12 mouse cellular contexts compared by ENCODE assay signal in genomic region chr14:32016466-32016865, GRCm38 (mm10). TPM values are rescaled to one million over a fixed set of nuclear protein-coding genes. Genes with fewer than 3 reads are reported as not detected.
A peak's percentile ranks its signal among the peaks of the same experiment; 100 is the strongest.
DNase-seq lines count a peak whose midpoint lies in the region; ATAC-seq and TF ChIP-seq lines count a peak whose summit lies in the region.
"Had no signal": no experiment of that assay in that cellular context is flagged by ENCODE, and none has a peak within 500 bp of the region (broad histone marks: within the 10 kb centered on the region; RNA-seq: fewer than 3 reads in every experiment).

No protein-coding gene starts in this region.

- no peaks in the 10 kb centered on the region for H3K9me3 ChIP-seq in hindbrain, embryonic 10.5 days
- H3K9me3 ChIP-seq in hindbrain, embryonic 11.5 days (ENCODE audit: control insufficient read depth, low read length), result no peaks in the 10 kb centered on the region
- no peaks in the 10 kb centered on the region for H3K9me3 ChIP-seq in hindbrain, embryonic 12.5 days (replicated peaks)
- no peaks in the 10 kb centered on the region for H3K9me3 ChIP-seq in limb, embryonic 14.5 days (ENCODE audit: control insufficient read depth, low read length)
- no peaks in the 10 kb centered on the region for H3K9me3 ChIP-seq in neural tube, embryonic 13.5 days
- H3K9me3 ChIP-seq: liver, embryonic 15.5 days had no signal

- H3K4me1 ChIP-seq in hindbrain, embryonic 10.5 days (replicated peaks), result peaks cover 24% of the 10 kb centered on the region
- H3K4me1 ChIP-seq in hindbrain, embryonic 11.5 days (replicated peaks; ENCODE audit: control insufficient read depth, insufficient read depth, low read length), result no peaks in the 10 kb centered on the region
- peaks cover 12% of the 10 kb centered on the region for H3K4me1 ChIP-seq in hindbrain, embryonic 12.5 days
- H3K4me1 ChIP-seq in limb, embryonic 14.5 days (ENCODE audit: control insufficient read depth, insufficient read depth, low read length), result peaks cover 14% of the 10 kb centered on the region
- peaks cover 16% of the 10 kb centered on the region for H3K4me1 ChIP-seq in neural tube, embryonic 13.5 days (replicated peaks)

- 89% methylated on average over 3 of the region's 3 CpGs for WGBS in hindbrain, embryonic 10.5 days
- WGBS in hindbrain, embryonic 11.5 days, result 92% methylated on average over 3 of the region's 3 CpGs
- WGBS in hindbrain, embryonic 12.5 days, result 85% methylated on average over 3 of the region's 3 CpGs
- WGBS in limb, embryonic 14.5 days, result 59% methylated on average over 3 of the region's 3 CpGs
- 83% methylated on average over 3 of the region's 3 CpGs for WGBS in neural tube, embryonic 13.5 days

- H3K4me3 ChIP-seq in hindbrain, embryonic 10.5 days, result no peak overlapping the region
- no peak overlapping the region for H3K4me3 ChIP-seq in hindbrain, embryonic 11.5 days (ENCODE audit: low read depth, low read length)
- no peak overlapping the region for H3K4me3 ChIP-seq in hindbrain, embryonic 12.5 days
- no peak overlapping the region for H3K4me3 ChIP-seq in limb, embryonic 14.5 days (replicated peaks; ENCODE audit: low read length)
- no peak overlapping the region for H3K4me3 ChIP-seq in neural tube, embryonic 13.5 days
- H3K4me3 ChIP-seq: liver, embryonic 15.5 days had no signal

- peak overlapping the region; percentile 69; the same call in 1 of the 2 replicates for H3K27ac ChIP-seq in hindbrain, embryonic 10.5 days
- no peak overlapping the region for H3K27ac ChIP-seq in hindbrain, embryonic 11.5 days (ENCODE audit: low read depth, low read length)
- peak overlapping the region; percentile 79 for H3K27ac ChIP-seq in hindbrain, embryonic 12.5 days
- peak overlapping the region; percentile 14 for H3K27ac ChIP-seq in limb, embryonic 14.5 days (replicated peaks; ENCODE audit: low read depth, low read length)
- H3K27ac ChIP-seq in neural tube, embryonic 13.5 days (replicated peaks), result peak overlapping the region; percentile 91
- H3K27ac ChIP-seq: liver, embryonic 15.5 days had no signal

- H3K36me3 ChIP-seq in hindbrain, embryonic 10.5 days, result no peaks in the 10 kb centered on the region
- H3K36me3 ChIP-seq in hindbrain, embryonic 11.5 days (ENCODE audit: control insufficient read depth, insufficient read depth, low read length), result no peaks in the 10 kb centered on the region
- no peaks in the 10 kb centered on the region for H3K36me3 ChIP-seq in hindbrain, embryonic 12.5 days
- no peaks in the 10 kb centered on the region for H3K36me3 ChIP-seq in limb, embryonic 14.5 days (ENCODE audit: control insufficient read depth, insufficient read depth, low read length)
- H3K36me3 ChIP-seq in neural tube, embryonic 13.5 days, result no peaks in the 10 kb centered on the region
- H3K36me3 ChIP-seq: liver, embryonic 15.5 days had no signal

- no peak for ATAC-seq in hindbrain, embryonic 11.5 days (ENCODE audit: low FRiP score)
- ATAC-seq in hindbrain, embryonic 12.5 days (ENCODE audit: low FRiP score), result no peak
- ATAC-seq in limb, embryonic 14.5 days (ENCODE audit: low FRiP score, low read depth), result no peak
- peak; percentile 30; the same call in 1 of the 2 replicates for ATAC-seq in neural tube, embryonic 13.5 days (ENCODE audit: low read depth)

- no peaks in the 10 kb centered on the region for H3K27me3 ChIP-seq in hindbrain, embryonic 10.5 days (ENCODE audit: insufficient read depth, poor library complexity, severe bottlenecking)
- H3K27me3 ChIP-seq in hindbrain, embryonic 11.5 days (ENCODE audit: control insufficient read depth, insufficient read depth, low read length), result no peaks in the 10 kb centered on the region
- H3K27me3 ChIP-seq in hindbrain, embryonic 12.5 days, result no peaks in the 10 kb centered on the region
- no peaks in the 10 kb centered on the region for H3K27me3 ChIP-seq in limb, embryonic 14.5 days (ENCODE audit: control insufficient read depth, insufficient read depth, low read length)
- H3K27me3 ChIP-seq in neural tube, embryonic 13.5 days, result no peaks in the 10 kb centered on the region
- H3K27me3 ChIP-seq: liver, embryonic 15.5 days; Patski had no signal

- H3K9ac ChIP-seq in hindbrain, embryonic 11.5 days (ENCODE audit: low read depth, low read length), result no peak overlapping the region
- H3K9ac ChIP-seq in hindbrain, embryonic 12.5 days, result no peak overlapping the region
- no peak overlapping the region for H3K9ac ChIP-seq in limb, embryonic 14.5 days (ENCODE audit: low read depth, low read length, severe bottlenecking)
- H3K9ac ChIP-seq in neural tube, embryonic 13.5 days, result no peak overlapping the region
- H3K9ac ChIP-seq: liver, embryonic 15.5 days had no signal

- TF ChIP-seq POLR2A in limb, embryonic 14.5 days (IDR thresholded peaks at IDR 0.05; ENCODE audit: borderline replicate concordance, extremely low read depth, insufficient read depth, insufficient read length), result no peak

- no peak overlapping the region for H3K4me2 ChIP-seq in hindbrain, embryonic 11.5 days (replicated peaks; ENCODE audit: low read depth, low read length)
- H3K4me2 ChIP-seq in hindbrain, embryonic 12.5 days (replicated peaks), result peak overlapping the region; percentile 21; the same call in 1 of the 2 replicates
- peak overlapping the region; percentile 25; the same call in 1 of the 2 replicates for H3K4me2 ChIP-seq in limb, embryonic 14.5 days (replicated peaks; ENCODE audit: low read depth, low read length, severe bottlenecking)
- H3K4me2 ChIP-seq in neural tube, embryonic 13.5 days, result peak overlapping the region; percentile 35
- H3K4me2 ChIP-seq: liver, embryonic 15.5 days had no signal

- DNase-seq in hindbrain, embryonic 10.5 days (ENCODE audit: low spot score), result no peak
- no peak for DNase-seq in hindbrain, embryonic 11.5 days (ENCODE audit: low spot score)
- no peak for DNase-seq in limb, embryonic 14.5 days (ENCODE audit: low spot score)
- DNase-seq in thymus, postnatal 25 days, result no peak
- no peak for DNase-seq in cerebellum, adult 18-20 months
- DNase-seq in layer of hippocampus, adult 9-11 months, result no peak
- DNase-seq: cerebellum, adult 11-12 months; thymus, postnatal 4 days had no signal

RNA-seq across cellular contexts. Expression of gene Galnt15, which starts 12.3 kb away (rescaled TPM):
- 0.13 and 0.17 TPM in 2 replicates for polyA plus RNA-seq in hindbrain, embryonic 10.5 days (2016; fragmentation: Nextera tagmentation; extraction: Ambion mirVana)
- 0.18 and 0.23 TPM in 2 replicates for polyA plus RNA-seq in hindbrain, embryonic 11.5 days (2014; fragmentation: Nextera tagmentation; extraction: Ambion mirVana)
- 0.12 and 0.14 TPM in 2 replicates for polyA plus RNA-seq in hindbrain, embryonic 12.5 days (2016; fragmentation: Nextera tagmentation; extraction: Ambion mirVana)
- polyA plus RNA-seq in limb, embryonic 14.5 days (2012; rRNA removed), result 0.17 and 0.19 TPM in 2 replicates
- 0.15 and 0.25 TPM in 2 replicates for polyA plus RNA-seq in limb, embryonic 14.5 days (2014; fragmentation: Nextera tagmentation; extraction: Ambion mirVana)
- polyA plus RNA-seq in neural tube, embryonic 13.5 days (2015; fragmentation: Nextera tagmentation; extraction: Ambion mirVana), result 0.15 and 0.23 TPM in 2 replicates
- polyA plus RNA-seq: liver, embryonic 15.5 days had no signal
